Comparison of ENCODE assay signal across 14 mouse cellular contexts in genomic region chr6:82021074-82021473, GRCm38 (mm10). TPM values are rescaled to one million over a fixed set of nuclear protein-coding genes. Genes with fewer than 3 reads are reported as not detected.
"Had no signal": no experiment of that assay in that cellular context is flagged by ENCODE, and none has a peak within 500 bp of the region (broad histone marks: within the 10 kb centered on the region; RNA-seq: fewer than 3 reads in every experiment).

No protein-coding gene starts in this region.

- H3K4me1 ChIP-seq: limb, embryonic 13.5 days; midbrain, embryonic 10.5 days; neural tube, embryonic 15.5 days had no signal

- ATAC-seq: intestine, embryonic 16.5 days had no signal

- H3K4me2 ChIP-seq: limb, embryonic 13.5 days; neural tube, embryonic 15.5 days had no signal

- H3K36me3 ChIP-seq: limb, embryonic 13.5 days; midbrain, embryonic 10.5 days; neural tube, embryonic 15.5 days had no signal

- H3K27me3 ChIP-seq: limb, embryonic 13.5 days; neural tube, embryonic 15.5 days had no signal

- H3K4me3 ChIP-seq: limb, embryonic 13.5 days; midbrain, embryonic 10.5 days; myocyte; neural tube, embryonic 15.5 days had no signal

- H3K9me3 ChIP-seq: limb, embryonic 13.5 days; midbrain, embryonic 10.5 days; neural tube, embryonic 15.5 days had no signal

- H3K9ac ChIP-seq: limb, embryonic 13.5 days; liver, embryonic 14.5 days; neural tube, embryonic 15.5 days had no signal

- H3K27ac ChIP-seq: limb, embryonic 13.5 days; liver, embryonic 14.5 days; midbrain, embryonic 10.5 days; neural tube, embryonic 15.5 days had no signal

- DNase-seq: left cerebral cortex, postnatal 4 days; lung, adult 18-20 months; lung, postnatal 4 days; midbrain, embryonic 14.5 days; right cerebral cortex, adult 18-20 months; right cerebral cortex, postnatal 25 days; thymus, postnatal 36 days had no signal

RNA-seq across cellular contexts. Expression of gene Eva1a, which starts 19.8 kb away (rescaled TPM):
- total RNA-seq: megakaryocyte, adult 5-6 weeks had no signal
